Mouse (Mus musculus) cerebellum, adult (tissue): Measurements from ENCODE around the gene Cmss1.

Source experiments
- ATAC-seq: cut with Nextera tagmentation; 2 replicates; pipeline ENCODE4 v1.9.2; 2017; ENCODE audit warnings: mild to moderate bottlenecking, moderate library complexity, mixed read lengths; ENCODE audit not compliant: insufficient number of reproducible peaks, low FRiP score, low TSS enrichment

The Cmss1 gene

DNA sequence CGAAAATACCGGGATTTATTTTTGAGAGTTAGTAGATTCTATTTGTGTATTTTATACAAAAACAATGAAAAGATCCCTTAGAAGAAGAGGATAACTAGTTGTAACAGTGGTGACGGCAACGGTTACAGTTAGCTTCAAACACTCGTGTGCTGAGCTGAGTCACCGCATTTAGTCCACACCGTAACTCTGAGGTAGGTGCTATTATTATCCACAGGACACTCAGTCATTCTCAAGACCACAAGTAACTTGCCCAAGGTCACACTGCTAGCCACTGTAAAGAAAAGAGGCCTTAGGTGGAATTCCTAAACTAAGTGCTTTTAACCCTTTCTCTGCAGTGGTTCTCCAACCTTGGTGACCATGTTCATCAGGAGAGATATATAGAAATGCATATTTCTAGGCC is 79.8 kb downstream of the Cmss1 start:
- no peak for ATAC-seq

DNA sequence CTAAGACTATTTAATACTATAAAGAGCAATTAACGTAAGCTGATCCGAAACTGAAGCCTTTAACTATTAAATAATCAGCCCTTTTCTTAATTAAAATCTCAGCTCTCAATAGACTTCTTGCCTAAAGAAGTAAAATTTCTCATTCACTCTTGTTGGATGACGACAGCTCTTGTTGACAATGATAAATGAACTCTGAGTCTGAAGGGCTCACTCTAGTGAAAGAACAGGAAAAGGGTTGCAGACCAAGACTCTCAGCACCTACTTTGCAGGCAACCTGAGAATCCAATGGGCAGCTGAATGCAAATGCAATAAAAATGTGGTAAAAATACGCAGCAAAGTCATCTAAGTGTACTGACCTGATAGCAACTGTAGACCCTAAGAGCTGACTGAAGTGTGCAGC is 81.2 kb downstream of the Cmss1 start:
- ATAC-seq: no peak

DNA sequence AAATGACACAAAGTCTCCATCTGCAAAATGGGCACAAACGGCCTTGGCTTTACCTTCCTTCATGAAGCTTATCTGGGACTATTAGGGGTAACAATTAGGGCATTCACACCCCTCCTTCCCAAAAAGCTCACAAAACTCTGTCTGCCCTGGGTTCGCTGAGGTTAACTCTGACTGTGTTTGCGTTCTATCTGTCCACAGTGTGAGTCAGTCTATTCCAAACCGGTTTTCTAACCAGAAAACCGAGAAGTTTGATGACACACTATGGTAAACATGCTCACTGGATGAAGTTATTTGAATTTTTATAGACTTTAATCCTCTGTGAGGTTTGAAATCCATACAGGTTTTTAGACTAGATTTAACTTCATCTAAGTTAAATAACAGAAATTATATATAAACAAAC is 81.6 kb downstream of the Cmss1 start:
- ATAC-seq: no peak

DNA sequence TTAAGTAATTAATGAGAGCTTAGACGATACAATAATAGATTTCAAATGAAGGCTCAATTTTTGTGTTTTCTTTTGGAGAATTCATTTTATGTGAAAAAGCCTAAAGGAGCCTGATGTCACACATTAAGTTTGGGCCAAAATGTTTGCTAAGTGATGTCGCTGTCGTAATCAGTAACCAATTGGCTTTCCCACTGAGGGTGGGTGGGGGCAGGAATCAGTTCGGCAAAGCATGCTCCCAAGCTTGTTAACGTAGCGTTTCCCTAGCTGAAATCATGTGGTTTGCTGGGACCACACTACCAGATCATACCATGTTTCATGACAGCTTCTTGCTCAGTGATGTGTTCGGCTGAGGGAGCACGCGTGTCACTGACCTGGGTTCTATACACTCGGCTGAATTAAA is 91.0 kb downstream of the Cmss1 start:
- no peak for ATAC-seq

DNA sequence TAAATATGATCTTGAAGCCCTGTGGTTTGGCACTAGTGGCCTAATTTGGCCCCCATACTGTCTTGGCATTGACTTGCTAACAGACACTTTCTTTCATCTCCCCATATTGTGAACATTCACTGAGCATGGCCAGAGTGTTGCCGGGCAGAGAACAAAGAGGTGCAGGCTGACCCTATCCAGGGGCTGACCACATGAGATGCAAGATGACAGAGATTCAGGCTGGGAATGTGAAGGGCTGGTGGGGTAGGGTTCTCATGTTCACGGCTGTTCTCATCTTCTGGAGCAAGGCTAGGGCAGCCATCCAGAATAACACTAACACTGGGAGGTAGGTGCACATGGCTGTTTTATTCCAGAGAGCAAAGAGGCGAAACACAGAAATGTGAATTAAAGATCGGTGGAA is 92.3 kb downstream of the Cmss1 start:
- no peak for ATAC-seq

DNA sequence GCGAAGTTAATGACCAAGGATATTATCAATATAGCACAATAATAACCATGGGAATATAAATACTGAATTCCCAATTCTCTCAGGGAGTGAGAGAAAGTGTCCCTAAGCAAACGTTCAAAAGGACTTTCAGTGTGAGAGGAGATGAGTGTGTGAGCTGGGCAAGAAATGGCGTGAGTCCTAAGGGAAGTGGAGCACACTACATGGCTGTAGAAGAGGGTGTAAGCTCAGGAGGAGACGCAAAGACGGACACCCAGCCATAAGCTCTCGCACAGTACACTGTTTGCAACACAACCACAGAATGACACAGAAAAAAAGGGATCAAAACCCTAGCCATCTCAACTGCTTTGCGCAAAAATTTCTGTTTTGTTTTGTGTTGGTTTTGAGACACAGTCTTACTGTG is 93.1 kb downstream of the Cmss1 start:
- ATAC-seq: no peak

DNA sequence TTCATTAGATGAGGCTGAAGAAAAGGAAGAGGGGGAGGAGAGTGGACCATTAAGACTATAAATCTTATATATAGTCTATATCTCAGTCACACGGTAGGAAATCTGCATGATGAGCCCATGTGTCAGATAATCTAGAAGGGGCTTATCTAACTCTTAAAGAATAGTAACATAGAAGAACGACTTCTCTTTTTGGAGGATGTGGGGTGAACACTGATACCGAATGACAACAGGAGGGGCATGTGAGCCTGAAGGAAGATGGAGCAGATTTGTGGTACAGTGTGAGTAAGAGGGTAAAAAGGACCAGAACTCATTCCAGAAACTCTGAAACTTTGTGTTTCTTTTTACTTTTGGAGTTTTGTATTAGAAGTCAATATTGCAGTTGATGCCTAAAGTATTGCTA is 97.6 kb downstream of the Cmss1 start:
- ATAC-seq: no peak

DNA sequence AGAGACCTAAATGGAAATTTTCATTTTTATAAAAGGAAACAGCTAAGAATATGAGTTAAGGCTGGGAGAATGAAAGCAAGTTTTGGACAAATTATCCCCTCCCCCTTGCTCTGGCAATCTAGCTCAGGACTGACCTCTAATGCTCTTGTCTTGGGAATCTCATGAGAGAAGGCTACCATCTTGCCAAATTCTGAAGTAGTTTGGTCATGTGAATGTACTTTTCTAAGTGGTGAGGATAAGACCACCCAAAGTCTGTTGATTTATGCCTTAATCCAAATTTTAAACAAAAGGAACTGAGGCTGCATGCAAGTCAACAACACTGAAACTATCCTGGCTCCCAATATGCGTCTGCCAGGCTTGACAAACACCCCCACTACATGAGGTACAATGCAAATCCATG is 98.3 kb downstream of the Cmss1 start:
- no peak for ATAC-seq

DNA sequence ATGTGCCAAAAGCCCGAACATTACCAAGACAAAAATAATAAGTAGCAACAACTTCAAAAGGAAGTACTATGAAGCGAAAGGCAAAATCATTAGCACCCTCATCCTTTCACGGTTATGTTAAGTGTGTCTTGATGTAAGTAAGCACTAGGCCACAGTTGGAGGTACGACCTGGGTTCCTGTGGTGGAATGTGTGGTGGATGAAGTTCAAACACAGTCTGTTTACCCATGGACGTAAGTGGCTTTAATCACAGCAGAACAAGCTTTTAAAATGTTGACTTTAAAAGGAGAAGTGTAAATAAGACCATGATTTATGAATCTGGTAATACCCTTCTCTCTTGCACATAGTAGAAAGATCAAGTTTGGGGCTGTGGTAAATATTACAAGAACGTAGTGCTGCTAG is 100.5 kb downstream of the Cmss1 start:
- ATAC-seq: no peak

DNA sequence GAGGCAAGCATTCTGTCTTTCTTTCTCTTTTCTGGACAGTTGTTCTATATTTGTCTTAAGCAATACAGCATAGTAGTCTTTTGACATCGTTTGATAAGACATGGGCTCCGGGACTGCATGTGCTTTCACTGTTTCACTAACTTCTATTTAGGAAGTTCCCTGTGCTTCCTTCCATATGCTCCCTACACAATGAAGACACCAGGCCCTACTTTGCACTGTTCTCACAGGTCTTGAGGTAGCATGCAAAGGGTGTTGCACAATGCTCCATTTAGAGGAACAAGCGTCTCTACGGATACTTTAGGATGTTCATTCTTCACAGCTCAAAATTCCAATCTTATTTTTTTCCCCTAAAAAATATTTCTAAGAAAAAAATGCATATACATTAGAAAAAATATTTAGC is 101.9 kb downstream of the Cmss1 start:
- ATAC-seq: no peak

DNA sequence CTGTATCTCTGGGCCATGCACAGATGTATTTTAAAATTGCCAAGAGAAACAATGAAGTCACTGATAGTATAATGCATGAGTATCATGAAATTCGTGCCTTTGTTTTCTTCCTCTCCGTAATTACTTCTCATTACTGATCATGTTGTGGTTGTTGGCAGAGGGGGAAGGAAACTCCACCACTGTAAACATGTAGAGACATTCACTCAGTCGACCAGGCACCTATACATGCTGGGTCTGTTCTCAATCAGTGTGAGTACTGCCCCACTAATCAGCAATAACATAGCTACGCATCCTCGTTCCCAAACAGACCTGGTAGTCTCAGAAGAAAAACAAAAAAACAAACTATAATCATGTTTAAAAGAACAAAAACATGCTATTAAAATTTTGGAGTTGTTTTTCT is 103.9 kb downstream of the Cmss1 start:
- ATAC-seq: no peak

DNA sequence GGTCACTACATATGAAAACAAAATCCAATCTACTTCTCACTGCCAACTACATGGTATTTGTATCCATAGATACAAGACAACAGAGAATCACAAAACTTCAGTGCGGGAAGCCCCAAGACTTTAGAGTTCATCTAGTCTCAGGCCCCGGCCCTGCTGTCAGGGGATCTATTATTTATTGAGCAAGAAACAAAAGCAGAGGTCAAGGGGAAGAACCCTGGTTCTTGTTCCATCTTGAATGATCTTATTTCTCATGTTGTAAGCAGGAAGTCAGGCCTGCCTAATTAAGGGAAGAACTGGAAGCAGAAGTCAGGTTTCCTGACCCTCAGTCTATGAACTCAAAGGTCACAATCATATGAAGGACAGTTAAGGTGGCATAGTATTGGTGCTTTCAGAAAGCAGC is 104.4 kb downstream of the Cmss1 start:
- no peak for ATAC-seq

DNA sequence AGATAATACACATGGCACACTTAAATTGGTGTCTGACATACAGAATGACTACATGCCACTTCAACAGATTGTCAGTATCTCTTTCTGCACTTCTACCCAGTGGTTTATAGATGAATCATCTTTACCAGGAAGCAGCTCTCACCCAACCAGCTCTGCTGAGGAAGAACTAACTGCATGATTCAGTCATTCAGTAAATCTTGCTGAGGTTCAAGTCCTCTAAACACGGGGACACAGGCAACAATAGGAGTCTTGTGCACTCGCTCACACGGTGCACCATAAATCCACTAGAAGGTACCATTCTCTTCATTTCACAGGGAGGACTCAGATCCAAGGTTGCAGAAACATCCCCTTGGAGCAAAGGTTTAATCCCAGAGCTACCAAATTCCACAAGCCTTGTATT is 105.8 kb downstream of the Cmss1 start:
- ATAC-seq: no peak

DNA sequence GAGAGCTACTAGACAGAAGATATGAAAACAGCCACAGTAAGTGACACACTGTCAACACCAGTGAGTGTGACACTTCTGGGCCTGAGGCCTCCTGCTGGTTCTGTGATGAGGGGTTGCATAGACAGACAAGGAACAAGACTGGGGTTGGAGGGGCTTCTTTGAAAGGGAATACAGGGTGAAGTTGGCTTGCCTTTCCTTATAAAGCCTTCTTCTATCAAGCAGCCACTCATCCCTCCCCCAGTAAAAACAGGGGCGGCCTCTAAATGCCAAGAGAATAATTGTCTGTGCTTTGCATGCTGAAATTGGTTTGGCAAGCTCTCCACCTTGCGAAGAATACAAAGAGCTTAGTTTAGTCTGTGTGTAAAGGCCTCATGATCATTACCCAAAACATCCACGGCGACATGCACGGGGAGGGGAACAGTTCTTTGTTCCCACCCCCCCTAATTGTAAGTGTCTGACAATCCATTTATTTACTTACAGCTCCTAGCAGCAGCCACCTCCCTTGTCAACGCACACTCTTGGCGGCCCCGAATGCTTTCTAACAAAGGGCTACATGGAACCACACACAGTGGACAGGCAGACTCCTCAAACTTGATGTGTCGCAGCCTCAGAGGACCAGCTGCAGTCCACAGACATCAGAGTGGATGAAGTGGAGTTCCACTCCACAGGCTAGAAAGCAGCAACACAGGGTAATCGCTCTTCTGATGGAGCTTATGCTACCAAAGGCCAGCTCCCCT is 110.1 kb downstream of the Cmss1 start:
- no peak for ATAC-seq

DNA sequence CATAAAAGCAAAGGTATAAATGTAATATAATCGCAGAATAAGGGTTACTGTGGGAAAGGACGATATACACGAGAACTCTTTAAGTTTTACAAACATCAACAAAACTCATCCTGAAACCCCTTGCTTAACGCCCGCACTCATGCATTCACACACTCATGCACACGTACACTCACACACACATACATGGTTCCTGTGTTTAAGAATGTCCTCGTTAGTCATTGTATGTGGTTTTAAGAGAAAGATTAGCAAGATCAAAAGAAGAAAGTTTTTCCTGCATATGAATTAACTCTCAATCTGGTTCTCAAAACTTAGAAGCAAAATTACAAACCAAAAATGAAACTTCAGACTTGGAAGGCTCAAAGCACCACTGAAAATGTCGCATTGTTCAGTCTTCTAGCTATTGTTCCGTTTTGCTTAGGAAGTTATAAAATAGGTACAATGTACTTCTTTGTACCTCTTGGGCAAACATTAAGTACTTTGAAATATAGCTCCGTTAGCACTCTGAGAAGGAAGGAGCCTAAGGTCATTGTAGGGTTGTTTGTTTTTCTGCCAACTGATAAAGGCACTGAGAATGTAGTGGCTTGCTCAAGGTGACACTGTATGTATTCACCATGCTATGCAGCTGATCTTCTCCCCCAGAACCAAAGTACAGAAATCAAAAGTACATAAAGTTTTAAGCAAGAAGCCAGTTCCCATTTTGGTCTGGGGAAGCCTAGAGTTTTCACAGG is 111.0 kb downstream of the Cmss1 start:
- ATAC-seq: no peak

DNA sequence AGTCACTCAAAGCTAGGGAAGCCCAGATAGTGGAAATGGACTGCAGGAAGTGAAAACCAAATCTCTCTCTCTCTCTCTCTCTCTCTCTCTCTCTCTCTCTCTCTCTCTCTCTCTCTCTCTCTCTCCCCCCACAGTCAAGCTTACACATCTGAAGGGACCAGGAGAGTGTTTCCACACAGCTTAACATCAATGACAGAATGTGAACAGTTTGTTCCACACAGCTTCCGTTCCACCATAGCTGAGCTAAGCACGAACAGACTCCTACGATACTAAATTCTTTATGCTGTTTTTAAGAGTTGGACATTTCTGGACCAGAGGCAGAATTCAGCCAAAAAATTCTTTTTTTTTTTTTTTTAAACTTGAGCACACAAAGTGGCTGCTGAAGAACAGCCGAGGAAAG is 114.8 kb downstream of the Cmss1 start:
- no peak for ATAC-seq

DNA sequence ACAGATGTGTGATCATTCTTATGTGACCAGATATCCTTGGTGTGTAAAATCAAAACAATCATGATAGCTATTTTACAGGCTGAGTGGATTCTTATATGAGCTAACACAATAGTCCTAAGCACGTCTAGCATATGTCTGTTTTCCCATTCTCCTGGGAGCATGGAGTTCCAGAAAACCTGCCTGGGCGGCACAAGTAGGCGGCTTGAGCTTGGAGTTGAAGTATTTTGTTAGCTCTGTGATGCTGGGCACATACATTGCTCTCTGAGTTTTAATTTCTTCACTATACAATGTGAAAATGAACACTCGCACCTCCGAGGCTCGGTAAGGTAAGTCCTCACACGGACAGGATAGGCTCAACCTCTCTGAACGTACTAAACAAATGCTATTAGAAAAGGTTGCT is 116.0 kb downstream of the Cmss1 start:
- no peak for ATAC-seq

DNA sequence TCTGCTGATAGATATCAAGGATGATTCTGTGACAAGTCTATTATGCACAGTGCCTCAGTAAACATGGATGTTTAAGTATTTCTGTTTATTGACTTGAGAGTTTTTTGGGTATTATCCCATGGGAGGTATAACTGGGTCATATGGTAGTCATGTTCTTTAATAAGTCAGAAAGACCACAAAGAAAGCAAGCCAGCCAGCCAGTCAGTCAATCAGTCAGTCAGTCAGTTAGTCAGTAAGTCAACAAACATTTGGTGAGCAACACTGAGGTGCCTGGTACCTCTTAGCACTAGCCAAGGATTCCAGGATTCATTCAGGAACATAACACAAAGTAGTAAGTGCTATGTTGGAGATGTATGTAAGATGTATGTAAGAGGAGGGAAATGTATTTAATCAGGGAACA is 118.0 kb downstream of the Cmss1 start:
- no peak for ATAC-seq

DNA sequence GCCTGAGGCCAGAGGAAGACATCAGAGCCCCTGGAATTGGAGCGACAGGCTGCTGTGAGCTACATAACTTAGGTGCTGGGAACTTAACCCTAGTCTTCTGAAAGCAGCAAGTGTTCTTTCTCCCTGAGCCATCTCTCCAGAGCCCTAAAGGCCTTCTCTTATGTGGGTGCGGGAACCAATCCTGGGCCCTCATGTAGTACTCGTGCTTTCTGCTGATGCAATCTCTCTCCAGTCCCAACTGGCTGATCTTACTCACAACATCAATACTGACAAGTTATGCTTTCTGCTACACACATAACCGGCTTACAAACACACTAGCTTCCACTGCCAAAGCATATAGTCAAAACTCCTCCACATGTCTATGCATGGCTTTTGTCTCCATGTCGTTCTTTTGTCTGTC is 120.4 kb downstream of the Cmss1 start:
- ATAC-seq: no peak

DNA sequence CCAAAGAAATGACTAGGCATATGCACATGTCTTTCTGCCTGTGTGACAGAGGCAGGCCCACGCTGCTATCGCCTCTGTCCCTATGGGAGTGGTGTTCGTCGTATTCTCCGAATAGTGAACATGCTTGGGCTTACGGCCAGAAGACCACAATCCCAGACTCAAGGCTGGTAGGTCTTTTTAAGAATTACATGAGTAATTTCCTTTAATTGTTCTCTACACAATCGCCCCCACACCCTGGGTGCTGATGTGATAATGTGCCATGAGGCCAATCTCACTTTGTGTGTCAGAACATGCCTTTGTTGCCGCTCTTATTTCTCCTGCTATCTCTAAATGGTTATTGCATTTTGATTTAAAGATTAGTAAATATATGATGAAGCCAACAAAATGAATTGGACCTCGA is 121.4 kb downstream of the Cmss1 start:
- no peak for ATAC-seq

DNA sequence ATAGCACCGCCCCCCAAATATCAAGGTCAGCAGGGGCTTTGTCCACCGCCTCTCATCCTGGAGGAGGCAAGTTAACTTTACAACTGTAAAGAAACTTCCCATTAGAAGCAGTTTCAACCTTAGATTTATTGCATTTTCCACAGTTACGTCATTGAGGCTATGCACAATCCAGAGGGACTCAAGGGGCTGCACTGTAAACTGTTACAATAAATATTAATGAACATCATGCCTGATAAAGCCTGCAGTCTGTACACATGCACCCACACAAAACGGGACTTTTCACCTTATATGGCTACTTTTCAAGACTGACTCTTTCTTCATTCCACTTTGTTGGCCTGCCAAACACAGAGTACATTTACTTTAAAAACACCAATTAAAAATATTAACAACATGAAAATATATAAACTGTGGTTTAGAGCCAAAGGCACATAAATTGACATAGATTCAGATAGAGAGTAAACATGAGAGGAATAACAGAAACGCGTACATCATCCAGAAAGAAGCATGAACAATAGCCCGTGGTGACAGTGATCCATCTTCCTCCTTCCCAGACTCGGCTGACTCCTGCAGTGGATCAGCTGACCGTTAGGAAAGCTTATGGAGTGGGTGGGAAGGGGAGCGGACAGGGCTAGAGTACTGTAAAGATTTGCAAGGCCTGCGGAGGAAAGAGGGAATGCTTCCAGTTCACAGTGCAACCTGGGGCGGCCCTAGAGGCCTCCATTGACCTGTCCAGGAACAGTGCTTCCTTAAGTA is 122.4 kb downstream of the Cmss1 start:
- no peak for ATAC-seq

DNA sequence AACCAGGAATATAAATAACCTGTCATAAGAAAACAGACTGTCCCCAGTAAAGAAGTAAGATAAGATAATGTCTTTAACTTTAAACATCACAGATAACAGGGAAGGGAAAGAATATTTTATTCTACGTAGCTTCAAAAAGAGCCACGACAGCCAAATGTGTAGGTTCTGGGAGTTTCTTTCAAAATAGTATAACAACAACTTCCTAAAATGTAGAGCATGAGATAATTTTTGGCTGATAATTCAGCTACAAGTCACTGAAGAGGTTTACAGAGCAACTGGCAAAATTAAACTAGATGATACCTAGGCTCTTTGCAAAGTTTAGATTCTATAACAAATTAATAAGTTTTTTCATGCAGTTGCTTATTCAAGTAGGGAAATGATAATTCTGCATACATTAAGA is 123.2 kb downstream of the Cmss1 start:
- no peak for ATAC-seq
